Mouse (Mus musculus): ENCODE data around the gene Fgd3.

The Fgd3 gene

GRCm38 (mm10) chr13:49307311-49307969, 12.7 kb downstream of the Fgd3 start:
- DNase-seq (ENCODE audit: low read depth, low spot score), result no peak

GRCm38 (mm10) chr13:49306771-49307310, 13.3 kb downstream of the Fgd3 start:
- no peak for DNase-seq (ENCODE audit: low read depth, low spot score)

- no peak for DNase-seq (ENCODE audit: low read depth, low spot score)
Observed at GRCm38 (mm10) chr13:49300771-49301170, 19.3 kb downstream of the Fgd3 start.

- no peak for DNase-seq (ENCODE audit: low read depth, low spot score)
Observed at GRCm38 (mm10) chr13:49298514-49299381, 21.4 kb downstream of the Fgd3 start.

- no peak for DNase-seq (ENCODE audit: low read depth, low spot score)
Observed at GRCm38 (mm10) chr13:49296270-49296669, 23.8 kb downstream of the Fgd3 start.

- DNase-seq (ENCODE audit: low read depth, low spot score), result no peak
Observed at GRCm38 (mm10) chr13:49294108-49294507, 26.0 kb downstream of the Fgd3 start.

- DNase-seq (ENCODE audit: low read depth, low spot score), result no peak
Observed at GRCm38 (mm10) chr13:49291949-49292348, 28.2 kb downstream of the Fgd3 start.

GRCm38 (mm10) chr13:49291398-49291797, 28.7 kb downstream of the Fgd3 start:
- peak; percentile 26 for DNase-seq (ENCODE audit: low read depth, low spot score)

GRCm38 (mm10) chr13:49287224-49287623, 32.9 kb downstream of the Fgd3 start:
- no peak for DNase-seq (ENCODE audit: low read depth, low spot score)

- no peak for DNase-seq (ENCODE audit: low read depth, low spot score)
Observed at GRCm38 (mm10) chr13:49286750-49287149, 33.4 kb downstream of the Fgd3 start.

GRCm38 (mm10) chr13:49283686-49284085, 36.4 kb downstream of the Fgd3 start:
- no peak for DNase-seq (ENCODE audit: low read depth, low spot score)

GRCm38 (mm10) chr13:49282168-49282567, 37.9 kb downstream of the Fgd3 start:
- no peak for DNase-seq (ENCODE audit: low read depth, low spot score)

- DNase-seq (ENCODE audit: low read depth, low spot score), result no peak
Observed at GRCm38 (mm10) chr13:49271831-49272765, 48.0 kb downstream of the Fgd3 start.

GRCm38 (mm10) chr13:49270500-49270899, 49.6 kb downstream of the Fgd3 start:
- no peak for DNase-seq (ENCODE audit: low read depth, low spot score)

GRCm38 (mm10) chr13:49267645-49268044, 52.5 kb downstream of the Fgd3 start:
- DNase-seq (ENCODE audit: low read depth, low spot score), result no peak

GRCm38 (mm10) chr13:49260036-49260722, 59.9 kb downstream of the Fgd3 start:
- no peak for DNase-seq (ENCODE audit: low read depth, low spot score)

GRCm38 (mm10) chr13:49257819-49258313, 62.2 kb downstream of the Fgd3 start:
- no peak for DNase-seq (ENCODE audit: low read depth, low spot score)

- no peak for DNase-seq (ENCODE audit: low read depth, low spot score)
Observed at GRCm38 (mm10) chr13:49252746-49253145, 67.4 kb downstream of the Fgd3 start.

GRCm38 (mm10) chr13:49252113-49252512, 68.0 kb downstream of the Fgd3 start:
- DNase-seq (ENCODE audit: low read depth, low spot score), result no peak

GRCm38 (mm10) chr13:49250716-49251517, 69.2 kb downstream of the Fgd3 start:
- no peak for DNase-seq (ENCODE audit: low read depth, low spot score)
